Mouse (Mus musculus) retina, embryonic 14.5 days (tissue): ENCODE data around the gene Dnmt3b.
A peak's percentile ranks its signal among the peaks of the same experiment; 100 is the strongest.
"Not testable (repeated sequence)": the region's sequence is repeated elsewhere in the genome, so short reads cannot be mapped to it uniquely, and the experiment has no call there.

Experiments used
- DNase-seq: peaks from one replicate; pipeline ENCODE4 v3.0.0-alpha.2; 2015; ENCODE audit warnings: low spot score

The Dnmt3b gene

GRCm38 (mm10) chr2:153633259-153633658 lies 16.0 kb upstream of the Dnmt3b start:
- DNase-seq, result no peak

GRCm38 (mm10) chr2:153638977-153639680 lies 10.1 kb upstream of the Dnmt3b start:
- no peak for DNase-seq

DNA sequence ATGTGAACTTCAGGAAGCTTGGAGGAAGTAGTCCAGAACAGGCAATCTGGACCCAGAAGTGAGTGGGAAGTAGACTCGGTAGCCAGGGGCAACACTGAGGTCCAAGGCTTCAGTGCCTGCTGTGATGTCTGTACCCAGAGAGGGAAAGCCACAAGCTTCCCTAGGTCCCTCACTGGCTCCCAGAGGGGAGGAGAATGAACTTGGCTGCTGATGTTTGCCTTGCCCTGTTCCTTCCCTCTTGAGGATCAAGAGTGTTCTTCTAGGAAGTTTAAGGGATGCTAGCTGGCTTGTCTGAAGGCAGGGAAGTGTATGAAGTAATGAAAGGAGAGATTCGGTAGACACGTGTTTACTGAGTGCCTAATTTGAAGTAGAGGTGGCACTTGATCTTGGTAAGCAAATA lies 6.8 kb upstream of the Dnmt3b start:
- no peak for DNase-seq

DNA sequence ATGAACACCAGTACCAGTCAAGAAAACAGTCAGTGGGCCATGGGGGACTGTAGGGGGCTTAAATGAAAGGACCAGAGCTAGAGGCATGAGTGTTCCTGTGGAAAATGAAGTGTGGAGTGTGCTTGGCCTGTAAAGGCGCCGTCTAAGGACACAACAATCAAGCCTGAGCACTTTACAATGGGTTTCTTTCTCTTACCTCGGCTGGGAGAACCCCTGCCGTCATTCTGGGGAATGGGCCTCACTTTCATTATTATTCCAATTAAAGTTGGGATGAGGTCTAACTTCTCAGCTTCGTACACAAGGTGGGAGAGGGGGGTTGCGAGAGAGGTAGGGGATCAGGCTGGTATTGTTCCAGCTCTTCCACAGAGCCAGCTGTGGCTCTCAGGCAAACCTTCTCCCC lies 6.3 kb upstream of the Dnmt3b start:
- DNase-seq, result no peak

DNA sequence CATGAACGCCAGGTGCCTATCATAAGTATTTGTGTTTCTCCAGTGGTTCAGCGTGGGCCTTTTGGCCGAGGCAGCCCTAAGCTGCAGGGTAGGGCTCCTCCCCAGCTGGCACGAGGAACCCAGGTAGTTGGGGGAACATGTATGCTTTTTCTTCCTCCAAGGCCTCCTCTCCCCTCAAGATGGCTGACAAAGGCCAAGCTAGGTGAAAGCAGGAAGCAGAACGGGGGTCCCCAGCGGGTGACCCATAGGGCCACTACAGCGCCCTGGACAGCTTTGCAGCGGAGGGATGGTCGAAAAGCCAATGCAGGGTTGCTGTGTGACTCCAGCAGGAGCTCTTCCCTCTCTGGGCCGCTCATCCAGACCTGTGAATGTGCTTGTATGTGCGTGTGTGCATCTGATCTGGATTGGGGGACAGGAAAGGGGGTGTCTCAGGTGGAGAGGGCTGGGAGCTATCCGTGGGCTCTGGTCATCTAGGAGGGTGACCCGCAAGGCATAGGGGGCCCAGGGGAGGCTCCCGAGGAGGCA lies 415 bp upstream of the Dnmt3b start:
- DNase-seq, result peak; percentile 32

DNA sequence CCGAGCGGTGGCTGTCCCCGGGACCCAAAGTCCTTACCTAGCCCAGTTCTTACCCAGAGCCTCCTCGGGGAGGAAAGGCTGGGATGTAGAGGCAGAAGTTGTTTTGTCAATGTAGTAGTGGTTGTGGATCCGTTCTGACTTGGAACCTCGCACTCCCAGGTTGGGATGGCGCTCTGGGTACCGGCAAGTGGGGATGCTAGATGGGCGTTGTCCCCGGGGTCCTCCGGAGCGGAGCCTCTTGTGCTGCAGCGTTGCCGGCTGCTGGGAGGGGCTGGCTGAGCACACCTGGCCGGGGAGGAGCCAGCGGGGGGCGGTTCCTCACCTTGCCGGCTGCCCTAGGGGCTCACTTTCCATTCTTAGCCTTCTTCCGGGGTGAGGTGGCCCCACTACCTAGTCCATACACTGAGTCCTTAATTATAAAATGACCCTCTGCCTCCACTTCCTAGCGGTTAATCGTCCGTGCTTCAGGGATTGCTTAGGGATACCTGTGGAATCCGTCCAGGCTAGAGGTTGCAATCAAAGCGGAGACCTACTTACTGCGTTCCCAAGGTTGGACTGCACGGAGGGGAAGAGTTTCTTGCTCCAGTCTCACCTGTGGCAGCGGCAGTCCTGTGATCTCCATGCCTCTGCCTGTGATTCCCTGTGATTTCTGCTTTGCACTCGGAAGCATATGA lies 901 bp downstream of the Dnmt3b start:
- DNase-seq, result no peak

DNA sequence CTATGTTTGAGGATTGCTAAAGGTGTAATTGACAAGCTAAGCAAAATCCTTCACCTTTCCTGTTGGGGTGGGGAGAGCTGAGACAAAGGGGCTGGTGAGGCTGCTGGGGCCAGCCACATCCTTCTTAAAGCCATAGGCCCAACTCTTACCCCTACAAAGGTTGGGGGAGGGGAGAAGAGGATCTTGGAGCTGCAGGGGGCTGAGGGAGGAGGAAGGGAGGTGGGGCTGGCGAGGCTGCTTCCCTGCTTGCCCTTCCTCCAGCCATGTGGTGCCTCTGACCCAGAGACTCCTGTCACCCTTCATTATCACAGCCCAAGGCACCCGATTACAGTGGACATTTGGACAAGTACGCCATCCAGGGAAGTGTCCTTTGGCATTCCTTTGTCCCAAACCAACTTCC lies 2.4 kb downstream of the Dnmt3b start:
- peak; percentile 73 for DNase-seq

DNA sequence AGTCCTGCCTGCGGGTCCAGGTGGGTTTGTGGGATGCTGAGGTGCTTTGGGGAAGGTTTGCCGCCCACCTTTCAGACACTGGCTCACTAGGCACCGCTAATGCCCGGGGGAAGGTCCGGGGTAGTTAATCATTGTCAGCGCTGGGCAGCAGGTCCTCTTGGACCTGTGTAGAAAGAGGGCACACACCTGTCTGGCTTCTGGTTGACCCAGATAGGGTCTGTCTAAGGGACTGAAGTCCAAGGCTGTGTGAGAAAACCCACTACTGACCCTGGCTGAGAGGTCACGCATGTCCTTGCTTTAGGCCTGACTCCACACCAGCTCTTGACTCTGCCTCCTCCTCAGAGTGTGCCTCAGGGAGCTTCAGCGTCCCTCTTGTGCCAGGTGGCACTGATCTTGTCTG lies 8.4 kb downstream of the Dnmt3b start:
- DNase-seq, result not testable (repeated sequence)

GRCm38 (mm10) chr2:153660616-153661015 lies 11.4 kb downstream of the Dnmt3b start:
- peak; percentile 73 for DNase-seq

DNA sequence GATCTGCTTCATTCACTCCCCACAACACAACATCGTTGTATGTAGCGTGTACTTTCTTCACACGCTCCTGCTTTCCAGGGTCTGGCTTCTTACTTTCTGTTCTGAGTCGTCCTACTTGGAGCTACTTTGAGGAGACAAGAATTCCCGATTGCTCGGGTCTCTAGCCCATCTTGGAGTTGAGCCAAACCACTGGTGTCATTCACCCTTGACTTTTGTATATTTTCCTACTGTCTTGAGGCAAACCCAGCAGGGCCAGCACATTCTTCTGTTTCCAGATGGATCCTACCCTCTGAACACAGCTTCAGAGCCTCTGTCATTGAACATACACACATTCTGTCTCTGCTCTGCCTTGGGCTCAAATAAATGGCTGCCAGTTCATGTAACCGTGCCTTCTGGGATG lies 16.2 kb downstream of the Dnmt3b start:
- DNase-seq, result no peak

- peak; percentile 89 for DNase-seq
These were observed 19.6 kb downstream of the Dnmt3b start for GRCm38 (mm10) chr2:153668754-153669376.

DNA sequence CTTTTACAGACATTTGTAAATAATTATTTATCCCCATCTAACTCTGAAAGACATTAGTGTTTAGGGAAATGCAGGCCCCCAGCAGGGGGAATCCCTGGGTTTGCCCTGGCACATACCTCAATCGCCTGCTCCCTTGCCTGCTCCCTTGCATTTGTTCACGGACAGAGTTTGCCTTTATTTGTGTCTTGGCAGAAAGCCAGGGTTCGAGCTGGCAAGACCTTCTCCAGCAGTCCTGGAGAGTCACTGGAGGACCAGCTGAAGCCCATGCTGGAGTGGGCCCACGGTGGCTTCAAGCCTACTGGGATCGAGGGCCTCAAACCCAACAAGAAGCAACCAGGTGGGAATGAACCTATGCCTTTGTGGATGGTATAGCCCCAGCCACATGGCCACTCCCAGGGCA lies 20.9 kb downstream of the Dnmt3b start:
- no peak for DNase-seq

GRCm38 (mm10) chr2:153672619-153673018 lies 23.4 kb downstream of the Dnmt3b start:
- no peak for DNase-seq

GRCm38 (mm10) chr2:153675364-153675763 lies 26.1 kb downstream of the Dnmt3b start:
- DNase-seq, result not testable (repeated sequence)

DNA sequence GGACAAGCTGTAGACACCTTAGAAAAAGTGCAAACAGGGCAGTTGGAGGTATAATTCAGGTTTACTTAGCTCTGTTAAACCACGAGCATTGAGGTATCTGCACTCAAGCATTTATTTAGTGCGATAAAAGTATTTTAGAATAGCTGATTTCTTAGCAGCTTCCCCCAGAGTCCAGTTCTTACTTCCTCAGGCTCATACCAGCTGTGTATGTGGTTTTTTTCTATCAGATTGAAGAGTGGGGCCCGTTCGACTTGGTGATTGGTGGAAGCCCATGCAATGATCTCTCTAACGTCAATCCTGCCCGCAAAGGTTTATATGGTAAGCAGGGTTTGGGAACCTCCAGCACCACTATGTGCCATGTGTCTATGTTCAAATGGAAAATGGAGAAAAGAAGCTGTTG lies 27.7 kb downstream of the Dnmt3b start:
- no peak for DNase-seq

DNA sequence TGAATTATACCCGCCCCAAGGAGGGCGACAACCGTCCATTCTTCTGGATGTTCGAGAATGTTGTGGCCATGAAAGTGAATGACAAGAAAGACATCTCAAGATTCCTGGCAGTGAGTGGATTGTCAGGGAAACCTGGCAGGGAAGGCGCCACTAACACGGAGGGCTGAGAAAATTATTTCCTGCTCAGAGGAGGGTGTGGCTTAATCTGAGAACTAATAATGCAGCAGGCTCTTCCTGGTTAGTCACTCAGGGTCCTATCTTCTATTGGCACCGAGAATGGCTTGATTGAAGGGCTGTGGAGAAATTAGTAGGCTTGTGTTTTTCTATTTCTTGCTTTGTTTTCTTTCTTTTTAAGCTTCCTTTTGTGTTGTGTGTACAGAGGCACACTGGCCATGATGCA lies 28.3 kb downstream of the Dnmt3b start:
- no peak for DNase-seq

GRCm38 (mm10) chr2:153679959-153680358 lies 30.7 kb downstream of the Dnmt3b start:
- DNase-seq, result no peak

- not testable (repeated sequence) for DNase-seq
These were observed 44.2 kb downstream of the Dnmt3b start for GRCm38 (mm10) chr2:153693413-153693812.

DNA sequence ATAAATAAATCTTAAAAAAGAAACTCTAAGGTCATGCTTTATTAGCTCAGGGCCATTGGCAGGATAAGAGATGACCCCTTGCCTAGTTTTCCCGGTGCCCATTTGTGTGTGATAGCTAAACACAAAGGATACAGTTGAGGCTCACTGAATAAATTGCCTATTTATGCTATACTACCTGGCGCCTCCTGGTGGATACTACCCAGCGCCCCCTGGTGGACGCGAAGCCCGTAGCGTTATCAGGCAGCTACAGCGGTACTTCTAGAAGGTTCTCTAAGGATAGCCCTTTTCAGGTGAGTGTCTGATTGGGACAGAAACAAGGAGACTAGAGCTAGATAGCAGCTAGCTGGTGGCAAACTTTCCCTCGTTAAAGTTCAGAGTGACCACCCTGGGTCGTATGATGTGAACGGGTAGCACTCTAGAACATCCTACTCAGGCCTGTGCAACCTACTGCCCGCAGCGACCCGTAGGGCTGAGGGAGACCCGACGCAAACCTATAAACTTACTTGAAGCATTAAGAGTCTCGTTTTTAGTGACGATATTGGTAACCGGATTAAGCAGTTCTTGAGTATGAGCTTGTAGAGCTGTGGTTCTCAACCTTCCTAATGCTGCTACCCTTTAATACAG lies 45.3 kb downstream of the Dnmt3b start:
- peak; percentile 53 for DNase-seq

GRCm38 (mm10) chr2:153696352-153696751 lies 47.1 kb downstream of the Dnmt3b start, which contains the start of gene Dnmt3c:
Dnmt3c (plus strand) TSS chr2:153696652.
- DNase-seq, result no peak

GRCm38 (mm10) chr2:153703389-153703788 lies 54.1 kb downstream of the Dnmt3b start:
- no peak for DNase-seq

DNA sequence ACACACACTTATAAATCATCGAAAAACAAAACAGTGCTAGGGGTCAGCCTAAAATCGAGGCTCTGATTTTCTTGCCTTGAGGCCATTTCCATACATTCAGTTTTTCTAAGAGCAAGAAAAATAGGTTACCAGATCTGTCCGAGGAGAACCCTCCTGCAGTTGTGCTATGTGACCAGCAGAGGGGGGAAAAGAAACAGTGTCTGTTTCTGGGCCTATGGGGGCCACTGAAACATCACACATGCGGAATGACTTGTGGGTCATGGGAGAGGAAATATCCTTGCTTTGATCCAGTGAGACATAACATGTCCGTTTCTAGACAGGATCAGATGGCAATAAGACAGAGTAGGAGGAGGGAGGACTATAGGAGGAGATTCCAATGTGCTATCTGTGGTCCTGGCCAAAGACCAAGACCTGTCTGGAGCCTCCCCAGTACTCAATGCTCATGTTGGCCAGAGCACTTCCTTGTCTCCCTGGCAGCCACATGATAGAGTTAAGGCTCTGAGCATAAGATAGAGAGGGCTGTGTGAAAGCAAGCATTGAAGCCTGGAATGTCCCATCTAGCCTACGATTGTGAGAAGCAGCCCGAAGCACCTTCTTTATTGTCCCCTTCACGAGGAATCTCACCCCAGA lies 61.6 kb downstream of the Dnmt3b start:
- peak; percentile 76 for DNase-seq
